Mouse (Mus musculus) heart, adult 8-10 months (tissue): Measurements from ENCODE around the gene Kctd15. TPM values are rescaled to one million over a fixed set of nuclear protein-coding genes. Genes with fewer than 3 reads are reported as not detected.

Experiments used
- DNase-seq: peaks from one replicate; pipeline ENCODE4 v3.0.0; 2022; ENCODE audit warnings: low spot score
- total RNA-seq, 4 experiments: library from RNA; stranded (reverse); gene quantifications; 2 replicates each; pipeline ENCODE4 v1.2.4; 2022

The Kctd15 gene
- total RNA-seq: 1 to 10 TPM; 2.4 to 3.9 (median 3.2) TPM

DNA sequence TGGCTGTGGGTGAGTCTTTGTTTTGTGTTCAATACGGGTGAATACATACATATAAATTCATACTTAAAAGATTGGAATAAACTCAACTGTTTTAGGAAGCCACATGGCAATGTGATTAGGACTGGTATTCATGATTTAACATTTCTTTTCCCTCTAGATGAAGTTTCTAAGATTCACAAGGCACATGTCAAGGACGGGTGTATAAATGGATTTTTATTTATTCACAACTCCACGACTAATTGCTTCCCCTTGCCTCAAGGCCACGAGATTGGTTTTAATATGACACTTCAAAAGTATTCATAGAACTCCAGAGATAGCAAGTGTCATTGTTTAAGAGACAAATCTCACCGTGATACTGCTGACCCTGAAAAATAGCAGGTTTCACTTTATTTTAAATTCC is at the start of gene Kctd15:
Kctd15 (minus strand) TSS at position 101 of the 400 bp plus-strand sequence.
- DNase-seq: no peak

DNA sequence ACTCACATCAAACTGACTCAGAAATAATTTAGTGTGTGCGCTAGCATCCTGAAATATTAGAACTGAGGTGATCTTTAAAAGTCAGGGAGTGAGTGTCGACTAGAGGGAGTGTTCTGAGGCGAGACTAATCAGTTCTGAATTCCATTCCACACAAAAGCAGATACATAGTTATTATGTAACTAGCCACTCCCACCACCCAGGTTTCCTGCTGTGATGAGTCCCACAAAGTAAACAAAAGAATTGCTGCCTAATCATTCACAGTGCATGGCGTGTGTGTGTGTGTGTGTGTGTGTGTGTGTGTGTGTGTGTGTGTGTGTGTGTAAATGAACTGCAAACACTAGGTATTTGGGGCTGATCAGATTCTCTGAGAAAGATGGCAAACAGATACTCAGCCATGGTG is 47.9 kb upstream of the Kctd15 start:
- no peak for DNase-seq

DNA sequence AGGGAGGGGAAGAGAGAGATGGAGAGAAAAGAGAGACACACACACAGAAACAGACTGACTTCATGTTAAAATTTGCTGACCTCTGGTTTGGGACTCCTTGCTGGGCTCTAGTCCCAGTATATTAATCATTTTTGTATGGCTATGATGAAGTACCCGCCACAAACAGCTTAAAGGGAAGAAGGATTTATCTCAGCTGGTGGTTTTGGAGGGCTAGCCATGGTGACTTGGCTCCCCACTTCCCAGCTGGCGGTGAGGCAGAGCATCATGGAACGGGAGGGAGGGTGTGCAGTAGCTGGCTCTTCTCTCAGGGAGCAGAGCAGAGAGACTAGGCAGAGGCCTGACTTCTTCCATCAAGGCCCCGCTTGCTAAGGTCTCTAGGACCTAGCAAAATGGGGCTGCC is 46.9 kb upstream of the Kctd15 start:
- DNase-seq: no peak

DNA sequence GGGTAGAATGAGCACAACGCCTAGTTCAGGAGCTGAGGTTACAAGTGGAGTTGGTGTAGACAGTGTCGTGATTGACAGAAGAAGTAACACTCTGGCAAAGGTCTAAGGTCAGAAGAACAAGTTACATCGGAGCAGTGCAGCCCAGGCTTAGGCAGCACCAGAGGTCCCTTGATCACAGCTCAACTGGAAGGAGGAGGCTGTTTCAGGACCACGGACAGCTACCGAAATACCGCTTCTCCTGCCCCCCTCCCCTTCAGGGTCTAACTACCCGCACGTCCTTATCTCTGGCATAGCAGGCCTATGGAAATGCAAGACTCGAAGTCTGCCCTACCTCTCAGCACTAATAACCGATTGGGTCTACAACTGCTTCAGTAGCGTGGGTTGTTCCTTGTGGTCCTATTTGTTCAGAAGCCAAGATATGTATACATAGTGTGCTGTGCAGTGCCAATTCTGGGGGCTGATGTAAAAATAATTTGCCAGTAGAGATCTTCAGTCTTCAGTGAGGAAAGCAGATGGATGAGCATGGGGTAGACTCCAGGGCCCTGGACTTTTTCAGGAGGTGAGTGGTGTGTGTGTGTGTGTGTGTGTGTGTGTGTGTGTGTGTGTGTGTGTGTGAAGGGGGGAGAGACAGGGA is 46.3 kb upstream of the Kctd15 start:
- DNase-seq: no peak

DNA sequence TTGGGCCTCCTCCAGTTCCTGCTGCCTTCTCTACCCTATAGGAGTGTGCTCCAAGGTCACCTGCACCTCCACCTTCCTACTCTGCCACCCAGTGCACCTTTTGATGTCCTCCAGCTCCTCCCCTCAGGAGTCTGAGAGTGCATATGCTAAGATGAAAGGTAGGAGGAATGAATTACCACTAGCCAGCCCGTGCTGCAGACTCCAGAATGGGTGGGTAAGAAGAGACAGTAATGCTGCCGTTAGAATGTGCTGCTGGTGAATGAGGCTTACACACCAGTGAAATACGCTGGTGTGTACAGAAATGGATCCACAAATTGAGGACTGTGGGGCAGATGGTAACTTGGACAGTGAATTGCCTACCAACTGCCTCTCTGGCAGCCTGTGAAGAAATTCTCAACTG is 43.4 kb upstream of the Kctd15 start:
- DNase-seq: no peak

DNA sequence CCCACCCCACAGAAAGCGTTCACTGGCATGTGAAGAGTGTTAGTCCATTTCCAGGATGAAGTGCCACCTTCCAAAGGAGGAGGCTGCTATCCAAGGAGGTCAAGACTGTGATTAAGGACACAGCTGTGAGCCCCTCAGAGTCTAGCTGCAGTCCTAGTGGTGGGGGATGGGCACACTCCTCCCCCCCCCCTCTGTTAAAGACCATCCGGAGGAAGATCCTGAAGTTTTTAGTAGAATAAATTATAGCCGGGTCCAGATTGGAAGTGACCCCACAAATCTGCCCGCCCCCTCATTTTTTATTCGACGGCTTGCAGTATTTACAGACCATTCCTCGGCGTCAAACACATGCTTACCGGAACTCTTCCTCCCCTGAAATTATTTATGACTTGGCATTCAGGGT is 41.7 kb upstream of the Kctd15 start:
- DNase-seq: no peak

DNA sequence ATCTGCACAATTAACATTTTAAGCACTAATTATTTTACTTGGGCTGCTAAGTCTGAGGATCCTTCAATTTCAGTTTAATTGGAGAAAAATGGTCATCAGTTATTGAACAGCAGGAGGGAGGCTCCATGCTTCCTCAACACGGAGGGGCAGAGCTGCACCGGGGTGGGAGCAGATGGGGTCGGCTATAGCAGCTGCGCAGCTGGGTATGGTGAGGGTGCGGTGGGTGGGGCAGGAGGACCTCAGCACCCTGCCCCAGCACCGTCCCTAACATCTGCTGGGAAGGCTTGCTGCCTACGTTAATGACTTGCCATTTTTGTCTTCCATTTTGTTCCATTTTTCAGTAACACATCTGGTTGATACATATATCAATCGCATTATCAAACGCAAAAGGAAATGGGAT is 39.6 kb upstream of the Kctd15 start:
- no peak for DNase-seq

DNA sequence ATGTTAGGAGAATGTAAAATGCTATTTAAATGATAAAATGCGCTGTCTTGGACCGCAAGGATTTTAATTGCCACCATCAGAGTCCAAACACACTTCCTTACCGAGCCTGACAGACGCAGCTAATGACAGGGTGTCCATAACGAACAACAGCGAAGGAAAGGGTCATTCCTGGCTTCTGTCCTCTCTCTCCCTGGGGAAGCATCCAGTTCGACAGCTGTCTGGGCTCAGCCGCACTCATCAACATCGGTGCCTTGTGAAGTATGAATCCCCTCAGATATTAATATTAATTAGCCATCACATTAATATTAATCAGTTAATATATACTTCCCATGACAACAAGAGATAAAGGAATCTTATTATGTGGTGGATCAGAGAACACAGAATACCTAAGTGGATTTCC is 38.4 kb upstream of the Kctd15 start:
- DNase-seq: no peak

DNA sequence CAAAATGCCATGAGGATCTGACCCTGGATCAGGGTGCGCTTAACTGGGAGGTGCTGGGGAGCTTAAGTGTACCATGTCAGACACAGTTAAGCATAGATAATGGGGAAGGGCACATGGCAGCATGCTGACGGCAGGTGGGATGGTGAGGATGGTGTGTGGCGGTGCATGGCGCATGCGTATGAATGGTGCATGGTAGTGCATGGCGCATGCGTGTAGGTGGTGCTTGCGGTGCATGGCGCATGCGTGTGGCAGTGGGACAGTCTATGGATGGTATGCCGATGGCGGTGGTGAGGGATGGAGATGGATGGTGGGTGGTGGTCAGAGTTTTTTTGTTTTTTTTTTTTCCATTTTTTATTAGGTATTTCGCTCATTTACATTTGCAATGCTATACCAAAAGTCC is 37.4 kb upstream of the Kctd15 start:
- DNase-seq: no peak

DNA sequence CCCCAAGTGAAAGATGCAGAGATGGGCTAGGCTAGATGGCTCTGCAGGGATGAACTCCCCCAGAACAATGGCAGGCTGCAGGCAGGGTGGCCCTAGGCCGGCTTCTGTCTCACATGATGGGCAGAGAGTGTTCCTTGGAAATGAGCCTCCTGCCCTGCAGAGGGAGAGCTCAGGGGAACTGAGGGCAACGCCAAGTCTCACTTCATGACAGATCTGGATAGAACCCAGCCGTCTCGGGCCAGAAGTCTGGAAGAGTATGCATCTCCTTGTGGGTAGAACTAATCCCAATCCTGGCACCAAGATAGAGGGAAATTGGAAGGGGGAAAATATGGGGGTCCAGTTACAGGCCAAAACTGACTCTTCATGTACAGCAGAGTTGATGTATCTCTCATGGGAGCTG is 36.5 kb upstream of the Kctd15 start:
- DNase-seq: no peak

DNA sequence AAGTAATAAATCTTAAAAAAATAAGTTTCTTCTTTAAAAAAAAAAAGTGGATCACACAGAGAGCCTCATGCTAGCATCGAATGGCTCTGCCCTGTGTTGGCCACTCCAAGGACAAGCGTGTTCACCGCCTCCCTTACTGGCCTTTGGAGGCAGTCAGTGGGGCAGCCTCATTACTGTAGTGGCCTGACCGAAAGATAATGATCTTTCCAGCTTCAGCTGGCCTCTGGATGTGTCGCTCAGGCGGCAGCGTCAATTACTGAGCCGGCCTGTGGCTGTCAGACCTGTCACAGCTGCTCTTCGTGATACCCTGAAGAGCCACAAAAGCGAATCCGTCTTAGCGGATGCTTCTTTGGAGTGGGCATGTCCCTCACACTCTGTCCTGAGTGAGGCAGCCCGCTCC is 33.6 kb upstream of the Kctd15 start:
- DNase-seq: no peak

DNA sequence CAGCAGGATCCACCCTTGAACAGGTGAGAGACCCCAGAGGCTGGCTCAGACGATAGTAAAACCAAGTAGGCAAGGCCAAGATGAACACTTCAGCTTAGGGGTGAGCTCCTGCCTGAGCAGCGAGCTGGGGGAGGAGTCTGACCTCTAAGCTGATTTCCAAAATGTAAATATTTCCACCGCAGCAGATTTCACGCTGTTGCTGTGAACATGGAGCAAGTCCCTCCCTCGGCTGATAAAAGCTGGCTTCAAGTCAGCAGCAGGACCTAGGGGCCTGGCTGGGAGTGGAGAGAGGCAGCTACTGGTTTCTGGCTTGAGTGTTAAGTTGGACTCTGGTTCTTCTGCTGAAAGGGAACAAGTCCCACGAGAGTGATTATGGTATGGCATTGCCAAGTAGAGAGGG is 32.5 kb upstream of the Kctd15 start:
- no peak for DNase-seq

DNA sequence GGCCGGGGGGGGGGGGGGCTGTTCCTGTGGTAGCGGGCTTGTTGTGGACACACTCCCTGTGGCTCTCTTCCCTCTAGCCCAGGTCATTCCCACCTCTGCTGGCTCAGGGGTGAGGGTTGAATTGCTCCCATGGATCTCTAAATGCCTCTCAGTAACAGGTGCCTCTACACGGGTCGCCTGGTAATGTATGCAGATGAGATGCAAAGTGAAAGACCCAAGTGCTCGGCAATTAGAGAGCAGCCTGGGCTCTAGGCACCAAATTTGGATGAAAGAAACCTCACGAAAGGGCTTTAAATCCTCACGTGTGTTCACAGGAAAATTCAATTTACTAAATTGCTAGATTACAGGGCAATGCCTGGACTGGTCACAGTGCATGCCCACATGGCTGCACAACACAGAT is 29.3 kb upstream of the Kctd15 start:
- no peak for DNase-seq

DNA sequence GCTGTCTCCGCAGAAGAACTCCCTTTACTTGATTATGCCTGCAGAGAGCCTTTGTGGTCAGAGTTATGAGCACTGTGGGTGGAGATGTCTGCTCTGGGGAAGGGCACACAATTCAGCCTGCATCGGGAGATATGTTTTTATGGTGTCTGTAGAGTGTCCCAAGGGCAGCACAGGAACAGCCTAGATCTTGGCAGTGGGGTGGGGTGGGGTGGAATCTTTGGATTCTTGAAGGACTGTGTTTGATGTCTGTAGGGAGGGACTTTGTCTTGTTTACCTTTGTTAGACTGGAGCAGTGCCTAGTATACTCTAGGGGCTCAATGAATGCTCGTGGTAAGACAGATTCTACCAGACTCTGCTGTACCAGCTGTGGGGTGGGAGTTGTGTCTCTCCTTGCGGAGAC is 28.6 kb upstream of the Kctd15 start:
- DNase-seq: no peak

DNA sequence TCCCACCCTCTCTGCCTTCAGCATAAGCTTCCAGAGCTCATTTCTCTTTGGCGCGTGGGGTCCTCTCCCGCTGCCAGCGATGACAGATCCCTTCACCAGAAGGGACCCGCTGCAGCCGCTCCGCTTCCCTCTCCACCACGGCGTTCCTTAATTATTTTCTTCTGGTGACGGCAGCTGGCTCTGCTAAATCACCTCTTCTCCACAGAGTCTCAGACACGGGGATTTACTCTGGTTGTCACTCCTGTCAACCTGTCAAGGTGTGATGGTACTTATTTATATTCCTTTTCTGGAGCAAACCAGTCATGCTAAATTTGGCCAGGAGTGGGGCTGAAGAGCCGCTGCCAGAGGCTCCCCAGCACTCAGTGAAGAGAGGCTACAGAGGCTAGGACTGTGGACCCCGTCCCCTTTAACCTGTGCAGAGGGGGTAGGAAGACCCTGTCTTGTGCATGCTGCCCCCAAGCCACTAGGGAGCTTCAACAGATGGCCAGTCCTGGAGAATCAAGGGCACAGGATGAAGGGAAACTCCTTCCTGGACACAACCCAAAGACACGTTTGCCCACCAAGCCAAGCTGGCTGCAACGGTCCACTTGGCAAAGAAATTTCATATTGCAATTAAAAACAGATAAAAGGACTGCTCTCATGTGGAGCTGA is 24.4 kb upstream of the Kctd15 start:
- no peak for DNase-seq

DNA sequence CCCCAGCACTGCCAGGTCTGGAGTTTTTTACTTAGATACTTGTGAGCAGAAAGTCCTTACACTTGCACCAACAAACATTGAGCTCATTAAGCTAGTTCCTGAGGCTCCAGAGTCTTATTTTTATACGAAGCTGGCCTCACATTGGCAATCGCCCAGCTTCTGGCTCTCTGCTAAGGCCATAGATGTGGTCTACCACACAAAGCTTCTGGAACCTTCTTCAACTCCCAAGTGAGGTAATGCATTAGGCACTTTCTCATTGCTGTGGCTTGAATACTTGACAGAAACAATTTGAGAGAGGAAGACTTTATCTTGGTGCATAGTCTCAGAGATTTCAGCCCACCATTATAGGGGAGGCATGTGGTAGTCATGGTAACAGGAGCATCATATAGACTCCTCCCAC is 23.4 kb upstream of the Kctd15 start:
- DNase-seq: no peak

DNA sequence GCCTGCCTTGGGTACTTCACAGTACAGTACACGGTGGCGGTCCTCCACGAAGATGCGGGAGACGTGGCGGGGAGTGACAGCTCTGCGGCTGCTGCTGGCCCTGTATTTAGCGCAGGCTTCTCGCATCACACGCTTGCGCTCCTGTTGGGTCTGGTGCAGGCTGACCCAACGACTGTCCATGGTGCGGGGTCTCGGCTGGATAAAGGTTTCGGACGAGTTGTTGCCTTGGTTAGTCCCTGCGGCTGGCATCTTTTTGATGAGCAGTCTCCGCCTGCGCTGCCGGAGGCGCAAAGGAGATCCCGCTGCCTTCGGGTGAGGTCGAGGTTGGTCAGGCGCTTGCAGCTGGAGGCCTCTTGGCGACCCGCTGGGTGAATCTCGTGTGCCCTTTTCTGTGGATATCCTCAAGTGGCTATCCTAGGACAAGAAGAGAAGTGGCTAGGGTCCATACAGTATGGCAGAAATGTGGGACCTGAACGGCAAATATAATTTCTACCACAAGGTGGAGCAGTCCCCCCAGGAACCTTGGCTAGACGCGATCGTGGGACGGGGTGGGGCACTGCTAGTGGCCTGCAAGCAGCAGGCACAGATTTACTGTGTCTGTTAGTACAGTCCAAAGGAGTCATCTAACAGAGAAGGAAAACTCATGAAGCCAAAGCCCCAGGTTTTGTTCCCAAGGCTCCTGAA is 19.4 kb upstream of the Kctd15 start:
- DNase-seq: peak; percentile 79

DNA sequence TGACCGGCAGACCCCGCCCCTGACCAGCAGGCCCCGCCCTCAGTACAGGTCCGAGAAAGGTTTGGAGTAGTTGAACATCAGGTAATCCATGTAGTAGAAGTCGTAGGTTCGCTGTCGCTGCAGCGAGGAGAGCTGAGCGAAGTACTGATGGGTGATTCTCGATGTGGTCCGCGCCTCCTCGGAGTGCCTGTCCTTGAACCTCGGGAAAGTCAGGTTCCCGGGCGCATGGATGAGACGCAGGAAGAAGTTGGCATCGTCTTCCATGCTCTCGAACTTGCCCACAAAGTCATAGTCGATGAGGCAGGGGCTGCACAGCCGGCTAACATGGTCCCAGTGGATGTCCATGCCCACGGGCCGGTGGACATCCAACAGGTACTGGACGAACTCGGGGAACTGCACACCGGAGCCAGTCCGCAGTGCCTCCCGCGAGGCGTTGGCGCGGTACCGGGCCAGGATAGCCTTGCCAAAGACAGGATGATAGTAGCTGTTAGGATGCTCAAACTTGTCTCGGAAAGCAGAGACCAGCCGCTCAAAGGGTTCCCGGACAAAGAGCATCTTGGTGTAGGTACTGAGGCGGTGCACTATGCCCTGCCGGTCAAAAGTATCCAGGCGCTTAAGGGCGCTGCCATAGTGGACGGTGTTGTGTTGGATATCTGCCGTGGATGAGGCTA is 18.7 kb upstream of the Kctd15 start:
- no peak for DNase-seq

DNA sequence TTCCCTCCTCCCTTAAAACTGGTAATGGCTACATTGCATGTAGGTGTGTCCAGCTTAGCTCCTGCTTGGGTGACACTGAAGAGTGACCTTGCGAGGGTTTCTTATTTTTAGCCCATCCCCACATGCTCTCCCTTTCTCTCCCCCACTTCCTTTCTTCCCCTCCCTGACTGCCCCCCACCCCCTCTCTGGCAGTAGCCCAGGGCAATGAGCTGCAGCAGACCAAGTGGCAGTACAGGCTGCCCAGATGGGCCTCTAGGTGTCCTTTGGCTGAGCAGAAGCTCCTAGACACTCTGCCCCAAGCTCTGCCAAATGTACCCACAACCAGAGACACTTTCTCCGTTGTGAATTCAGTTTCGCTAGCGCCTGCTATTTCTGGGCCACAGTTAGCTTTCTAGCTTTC is 16.4 kb upstream of the Kctd15 start:
- no peak for DNase-seq

DNA sequence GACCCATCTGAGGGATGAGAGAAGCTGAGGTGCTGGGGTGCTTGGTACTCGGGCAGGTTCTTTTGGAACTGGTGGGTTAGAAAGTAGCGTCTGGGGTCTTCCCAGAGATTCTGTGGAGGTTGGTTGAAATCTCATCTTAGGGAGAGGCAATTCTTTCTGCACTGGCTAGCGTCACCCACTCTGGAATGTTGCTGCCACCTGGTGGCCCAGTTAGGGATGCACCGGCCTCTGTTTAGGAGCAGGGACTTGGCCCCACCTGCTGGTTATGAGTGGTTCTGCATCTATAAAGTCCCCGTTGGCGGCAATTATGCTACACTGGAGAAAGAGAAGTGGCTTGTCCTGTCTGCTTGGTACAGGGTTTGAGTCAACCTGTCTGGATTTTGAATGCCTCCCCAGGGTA is 15.4 kb upstream of the Kctd15 start:
- peak; percentile 86 for DNase-seq

DNA sequence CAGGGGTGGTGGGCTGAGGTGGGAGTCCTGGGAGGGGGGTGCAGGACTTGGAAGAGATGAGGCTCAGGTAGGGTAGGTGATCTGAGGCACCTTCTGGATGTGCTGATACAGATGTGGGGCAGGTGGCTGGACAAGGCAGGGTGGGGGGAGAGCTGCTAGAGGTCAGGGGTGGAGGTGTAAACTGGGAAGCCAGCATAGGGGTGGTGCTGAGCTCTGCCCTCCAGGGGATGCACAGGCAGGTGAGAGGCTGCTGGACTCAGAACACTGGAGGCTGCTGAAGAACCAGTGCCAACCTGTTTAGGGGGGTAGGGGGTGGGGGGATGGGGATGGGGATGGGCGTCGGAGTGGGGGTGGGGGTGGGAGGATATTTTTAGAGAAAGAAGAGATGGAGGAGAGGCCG is 14.2 kb upstream of the Kctd15 start:
- no peak for DNase-seq

DNA sequence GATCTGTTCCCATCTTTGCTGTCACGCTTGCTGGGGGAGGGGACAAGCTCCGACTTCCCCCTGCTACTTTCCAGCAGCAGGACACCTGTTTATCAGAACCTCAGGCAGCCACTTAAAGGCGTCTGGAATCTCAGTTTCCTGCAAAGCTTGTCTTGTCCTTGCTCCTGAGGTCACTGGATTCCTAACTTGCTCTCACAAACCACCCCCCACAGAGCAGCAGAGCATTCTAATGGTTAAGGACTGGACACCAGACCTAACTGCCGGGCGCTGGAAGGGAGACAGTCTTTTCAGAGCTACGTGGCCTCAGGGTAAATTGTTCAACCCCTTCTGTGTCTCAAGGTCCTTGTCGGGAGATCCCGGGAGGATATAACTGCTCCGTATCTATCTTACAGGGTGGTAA is 12.8 kb upstream of the Kctd15 start:
- no peak for DNase-seq

DNA sequence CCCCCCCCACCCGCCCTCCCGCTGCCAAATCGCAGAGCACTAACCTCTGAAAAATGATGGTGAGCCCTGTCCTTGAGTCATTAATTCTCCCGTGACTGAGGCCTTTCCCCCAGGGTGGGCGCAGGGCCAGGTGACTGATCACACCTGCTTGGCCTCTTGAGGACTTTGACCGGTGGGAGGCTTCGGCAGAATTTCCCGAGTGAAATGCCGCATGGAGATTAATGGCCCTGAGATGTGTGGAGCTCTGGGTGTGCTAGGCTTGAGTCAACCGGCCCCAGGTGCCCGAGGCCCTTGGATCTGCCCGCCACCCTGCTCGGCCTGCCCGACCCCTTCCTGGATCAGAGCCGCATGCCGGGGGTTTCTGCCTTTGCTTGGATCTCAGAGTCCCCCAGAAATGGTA is 11.3 kb upstream of the Kctd15 start:
- no peak for DNase-seq
